Mouse (Mus musculus) olfactory bulb, adult 2 months (tissue): ENCODE data around the gene Lcn12. TPM values are rescaled to one million over a fixed set of nuclear protein-coding genes. Genes with fewer than 3 reads are reported as not detected.

Experiments
- H3K27ac ChIP-seq: fragments of 200-500 bp; 2 replicates; pipeline ENCODE4 v1.5.1; 2012; ENCODE audit warnings: low read depth, low read length; ENCODE audit not compliant: insufficient read depth
- H3K4me1 ChIP-seq: fragments of 200-500 bp; 2 replicates; pipeline ENCODE4 v1.6.1; 2012; ENCODE audit warnings: low read length; ENCODE audit not compliant: control insufficient read depth, insufficient read depth
- H3K4me3 ChIP-seq: fragments of 200-500 bp; 2 replicates; pipeline ENCODE4 v1.5.1; 2012; ENCODE audit warnings: mild to moderate bottlenecking, low read depth, low read length, moderate library complexity; ENCODE audit not compliant: insufficient read depth
- CTCF ChIP-seq: fragments of 200-500 bp; IDR thresholded peaks from 2 replicates; pipeline ENCODE4 v1.5.1; 2012; ENCODE audit warnings: low read depth, mild to moderate bottlenecking, low read length, moderate library complexity; ENCODE audit not compliant: insufficient read depth
- POLR2A ChIP-seq: fragments of 200-500 bp; IDR thresholded peaks from 2 replicates; pipeline ENCODE4 v1.6.1; 2012; ENCODE audit warnings: mild to moderate bottlenecking, low read depth, low read length, moderate library complexity; ENCODE audit not compliant: insufficient read depth
- WGBS: fragments of 180-500 bp; shearing (Covaris S2); methylation state at CpG from one replicate; pipeline ENCODE4 v1.1.7; 2018; 5-methylcytosine and 5-hydroxymethylcytosine counted together
- polyA plus RNA-seq: library from polyadenylated mRNA; stranded (reverse); fragments of >200 nt; gene quantifications from 2 replicates; pipeline ENCODE4 v1.2.4, GENCODE M21; 2012; ENCODE audit warnings: low replicate concordance; ENCODE audit not compliant: missing spikeins, insufficient read depth, insufficient read length

Lcn12 gene
- polyA plus RNA-seq, 1 experiment, result not detected

DNA sequence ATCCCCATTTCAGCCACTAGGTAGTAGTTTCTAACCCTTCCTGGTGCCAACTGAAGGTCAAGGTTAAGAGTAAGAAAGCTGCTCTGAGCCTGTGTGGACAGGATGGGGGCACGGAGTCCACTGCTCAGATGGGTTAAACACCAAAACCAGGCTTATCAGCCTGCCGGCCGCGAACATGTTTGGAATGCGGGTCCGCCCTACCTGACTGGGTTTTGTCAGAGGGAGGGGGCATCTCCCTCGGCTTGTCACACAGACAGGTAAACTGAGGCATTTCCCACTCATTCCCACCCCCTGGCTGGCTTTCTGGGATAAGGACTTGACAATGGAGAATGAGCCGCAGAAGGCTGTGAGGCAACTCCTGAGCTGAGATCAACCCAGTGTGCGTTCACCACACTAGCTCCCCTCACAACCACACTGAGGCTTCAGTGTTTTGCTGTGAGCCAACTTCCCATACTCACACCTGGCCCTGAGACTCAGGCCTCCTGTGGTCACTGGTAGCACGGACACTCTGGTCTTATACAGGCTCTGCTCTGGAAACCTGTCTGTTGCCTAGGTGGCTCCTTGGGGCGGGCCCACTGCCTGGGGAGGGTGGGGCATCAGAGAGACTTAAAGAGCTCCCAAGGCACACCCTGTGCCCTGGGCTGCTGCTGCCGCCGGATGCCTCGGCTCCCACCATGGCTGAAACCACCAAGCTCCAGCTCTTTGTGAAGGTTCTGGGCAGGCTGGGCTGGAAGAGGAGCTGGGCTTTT is 37.3 kb downstream of the Lcn12 start, which contains the start of gene Clic3:
Gene Clic3, plus strand, starts transcription at position 634 of the 749 bp plus-strand sequence.
- no peak within 1 kb of the TSS for H3K27ac ChIP-seq
- 64% methylated on average over 14 of the region's 14 CpGs for WGBS
- TF ChIP-seq CTCF, result no peak
- no peak for TF ChIP-seq POLR2A
- H3K4me1 ChIP-seq, result peaks cover 17% of the 10 kb centered on the region
- no peak within 1 kb of the TSS for H3K4me3 ChIP-seq

- TF ChIP-seq POLR2A (no peak), CTCF (no peak)
- Histone ChIP-seq H3K27ac (no peak overlapping the region), H3K4me3 (no peak overlapping the region), H3K4me1 (no peaks in the 10 kb centered on the region)
- 52% methylated on average over 1 of the region's 1 CpGs for WGBS
These were observed 40.8 kb downstream of the Lcn12 start for GRCm38 (mm10) chr2:25452951-25453350.

DNA sequence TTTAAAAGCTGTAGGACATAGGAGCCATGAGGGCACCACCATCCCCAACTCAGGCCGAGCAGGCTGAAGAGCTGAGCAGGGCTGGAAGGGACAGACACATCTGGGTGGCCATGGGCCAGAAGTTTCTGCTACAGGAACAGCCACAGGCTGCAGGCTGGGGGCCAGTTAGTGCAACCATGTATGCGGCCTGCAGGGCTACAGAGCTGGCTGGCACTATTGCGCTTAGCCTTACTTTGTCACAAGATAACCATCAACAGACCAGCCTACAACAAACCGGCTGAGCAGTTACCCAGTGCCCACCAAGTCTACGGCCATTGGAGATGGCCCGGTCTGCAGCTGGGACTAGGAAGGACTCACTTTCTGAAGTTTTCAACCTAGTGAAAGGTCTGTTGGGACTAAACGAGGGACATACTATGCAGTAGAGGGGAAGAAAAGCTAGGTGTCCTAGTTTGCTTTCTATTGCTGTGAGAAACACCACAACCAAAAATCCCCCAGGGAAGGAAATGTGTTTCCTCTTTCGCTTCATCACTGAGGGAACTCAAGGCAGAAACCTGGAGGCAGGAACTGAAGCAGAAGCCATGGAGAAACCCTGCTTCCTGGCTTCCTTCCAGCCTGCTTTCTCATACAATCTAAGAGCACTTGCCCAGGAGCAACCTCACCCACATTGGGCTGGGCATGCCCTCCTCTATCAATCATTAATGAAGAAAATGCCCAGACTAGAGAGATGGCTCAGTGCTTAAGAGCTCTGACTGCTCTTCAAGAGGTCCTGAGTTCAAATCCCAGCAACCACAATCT is 42.7 kb downstream of the Lcn12 start:
- TF ChIP-seq CTCF, result no peak
- TF ChIP-seq POLR2A, result no peak
- WGBS, result 79% methylated on average over 8 of the region's 8 CpGs
- Histone ChIP-seq H3K4me1 (no peaks in the 10 kb centered on the region), H3K4me3 (no peak overlapping the region), H3K27ac (no peak overlapping the region)

DNA sequence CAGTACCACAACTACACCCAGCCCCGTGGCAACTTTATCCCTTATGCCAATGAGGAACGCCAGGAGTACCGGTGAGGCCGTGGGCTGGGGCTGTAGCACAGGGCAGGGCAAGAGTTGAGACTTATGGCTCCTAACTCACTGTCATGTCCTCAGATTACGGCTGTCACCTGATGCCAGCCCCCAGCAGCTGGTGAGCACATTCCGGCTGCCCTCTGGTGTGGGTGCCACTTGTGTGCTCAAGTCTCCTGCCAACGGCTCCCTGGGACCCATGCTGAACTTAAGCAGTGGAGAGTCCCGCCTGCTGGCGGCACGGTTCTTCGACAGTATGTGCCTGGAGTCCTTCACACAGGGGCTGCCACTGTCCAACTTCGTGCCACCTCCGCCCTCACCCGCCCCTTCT is 51.0 kb downstream of the Lcn12 start:
- Histone ChIP-seq H3K4me3 (no peak overlapping the region), H3K27ac (no peak overlapping the region), H3K4me1 (no peaks in the 10 kb centered on the region)
- TF ChIP-seq POLR2A (no peak), CTCF (no peak)
- 90% methylated on average over 14 of the region's 14 CpGs for WGBS

- TF ChIP-seq CTCF, result no peak
- TF ChIP-seq POLR2A, result no peak
- 85% methylated on average over 20 of the region's 20 CpGs for WGBS
- no peaks in the 10 kb centered on the region for H3K4me1 ChIP-seq
- no peak overlapping the region for H3K27ac ChIP-seq
- H3K4me3 ChIP-seq, result no peak overlapping the region
These were observed 52.6 kb downstream of the Lcn12 start for GRCm38 (mm10) chr2:25441067-25441466.

Other genes starting within 250 kb of the Lcn12 start
- not detected in 2 replicates for gene AL732309.1, start 247.0 kb downstream of the Lcn12 start, polyA plus RNA-seq
- gene Tmem203, start 238.5 kb downstream of the Lcn12 start, polyA plus RNA-seq, result not detected in 2 replicates
- not detected in 2 replicates for gene Tprn, start 231.3 kb downstream of the Lcn12 start, polyA plus RNA-seq
- gene Ssna1, start 221.5 kb downstream of the Lcn12 start, polyA plus RNA-seq, result not detected in 2 replicates
- not detected in 2 replicates for gene Anapc2, start 221.4 kb downstream of the Lcn12 start, polyA plus RNA-seq
- not detected in 2 replicates for gene Tmem210, start 205.8 kb downstream of the Lcn12 start, polyA plus RNA-seq
- not detected in 2 replicates for gene Lrrc26, start 204.0 kb downstream of the Lcn12 start, polyA plus RNA-seq
- 199 and 286 TPM in 2 replicates for gene Grin1, start 174.7 kb downstream of the Lcn12 start, polyA plus RNA-seq
- not detected in 2 replicates for gene Man1b1, start 161.6 kb downstream of the Lcn12 start, polyA plus RNA-seq
- not detected in 2 replicates for gene Dpp7, start 137.6 kb downstream of the Lcn12 start, polyA plus RNA-seq
- not detected in 2 replicates for gene Uap1l1, start 128.2 kb downstream of the Lcn12 start, polyA plus RNA-seq
- gene Sapcd2, start 121.6 kb downstream of the Lcn12 start, polyA plus RNA-seq, result not detected in 2 replicates
- not detected in 2 replicates for gene Entpd2, start 98.0 kb downstream of the Lcn12 start, polyA plus RNA-seq
- gene Npdc1, start 94.6 kb downstream of the Lcn12 start, polyA plus RNA-seq, result not detected in 2 replicates
- not detected in 2 replicates for gene Fut7, start 70.6 kb downstream of the Lcn12 start, polyA plus RNA-seq
- gene Abca2, start 65.2 kb downstream of the Lcn12 start, polyA plus RNA-seq, result not detected in 2 replicates
- gene Clic3, start 37.1 kb downstream of the Lcn12 start, polyA plus RNA-seq, result not detected in 2 replicates
- gene Paxx, start 32.8 kb downstream of the Lcn12 start, polyA plus RNA-seq, result not detected in 2 replicates
- 758 and 1,988 TPM in 2 replicates for gene Ptgds, start 23.9 kb downstream of the Lcn12 start, polyA plus RNA-seq
- gene Fbxw5, start 6.8 kb upstream of the Lcn12 start, polyA plus RNA-seq, result 706 TPM in 1 of 2 replicates, not detected in the other
- not detected in 2 replicates for gene C8g, start 7.8 kb upstream of the Lcn12 start, polyA plus RNA-seq
- not detected in 2 replicates for gene Traf2, start 53.0 kb upstream of the Lcn12 start, polyA plus RNA-seq
- not detected in 2 replicates for gene Edf1, start 63.9 kb upstream of the Lcn12 start, polyA plus RNA-seq
- not detected in 2 replicates for gene Mamdc4, start 80.9 kb upstream of the Lcn12 start, polyA plus RNA-seq
- not detected in 2 replicates for gene Phpt1, start 81.3 kb upstream of the Lcn12 start, polyA plus RNA-seq
- gene Ajm1, start 87.8 kb upstream of the Lcn12 start, polyA plus RNA-seq, result not detected in 2 replicates
- gene Rabl6, start 114.6 kb upstream of the Lcn12 start, polyA plus RNA-seq, result not detected in 2 replicates
- gene Ccdc183, start 123.8 kb upstream of the Lcn12 start, polyA plus RNA-seq, result not detected in 2 replicates
- not detected in 2 replicates for gene Tmem141, start 128.1 kb upstream of the Lcn12 start, polyA plus RNA-seq
- not detected in 2 replicates for gene Fcna, start 134.1 kb upstream of the Lcn12 start, polyA plus RNA-seq
- not detected in 2 replicates for gene Lcn8, start 159.2 kb upstream of the Lcn12 start, polyA plus RNA-seq
- not detected in 2 replicates for gene Lcn5, start 164.0 kb upstream of the Lcn12 start, polyA plus RNA-seq
- gene Lcn6, start 182.9 kb upstream of the Lcn12 start, polyA plus RNA-seq, result not detected in 2 replicates
- gene Lcn10, start 188.8 kb upstream of the Lcn12 start, polyA plus RNA-seq, result not detected in 2 replicates
- gene Obp2a, start 206.1 kb upstream of the Lcn12 start, polyA plus RNA-seq, result not detected in 2 replicates
- gene Bmyc, start 212.8 kb upstream of the Lcn12 start, polyA plus RNA-seq, result not detected in 2 replicates
- gene Obp2b, start 243.1 kb upstream of the Lcn12 start, polyA plus RNA-seq, result not detected in 2 replicates